Mouse (Mus musculus): Measurements from ENCODE around the gene Tmem19. TPM values are rescaled to one million over a fixed set of nuclear protein-coding genes. Genes with fewer than 3 reads are reported as not detected.

Gene Tmem19
- polyA plus RNA-seq, 1 experiment from 2014 or later: 35.3 TPM

DNA sequence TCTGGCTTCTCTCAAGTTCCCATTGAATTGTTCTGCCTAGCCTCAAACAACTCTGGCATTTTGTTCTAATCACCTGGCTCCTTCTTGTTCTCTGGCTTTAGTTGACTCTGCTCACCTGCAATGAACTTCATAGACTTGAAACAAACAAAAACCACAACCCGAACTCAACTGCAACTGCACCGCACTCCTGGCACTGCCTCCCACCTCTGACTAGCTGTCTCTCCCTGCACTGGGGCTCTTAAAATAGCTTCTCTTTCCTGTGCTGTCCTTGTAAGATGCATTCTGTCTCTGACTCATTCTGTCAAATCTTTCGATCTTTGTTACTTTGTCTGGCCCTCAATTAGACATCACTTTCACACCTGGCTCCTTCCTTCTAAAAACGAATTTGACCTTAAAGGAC, 850 bp upstream of the Tmem19 start:
- no peak for ATAC-seq (ENCODE audit: low FRiP score)
- Histone ChIP-seq H3K27ac (0 out of 2 replicates have a peak overlapping the region, but pooled peaks have one; percentile 98), H3K4me3 (replicated peaks) (peak overlapping the region; percentile 59), H3K4me1 (peaks cover 15% of the 10 kb centered on the region), H3K9ac (peak overlapping the region; percentile 62; the same call in 1 of the 2 replicates), H3K9me3 (no peaks in the 10 kb centered on the region), H3K4me2 (peak overlapping the region; percentile 68), H3K27me3 (no peaks in the 10 kb centered on the region), H3K36me3 (replicated peaks) (no peaks in the 10 kb centered on the region)
- 91% methylated on average over 4 of the region's 4 CpGs for WGBS

DNA sequence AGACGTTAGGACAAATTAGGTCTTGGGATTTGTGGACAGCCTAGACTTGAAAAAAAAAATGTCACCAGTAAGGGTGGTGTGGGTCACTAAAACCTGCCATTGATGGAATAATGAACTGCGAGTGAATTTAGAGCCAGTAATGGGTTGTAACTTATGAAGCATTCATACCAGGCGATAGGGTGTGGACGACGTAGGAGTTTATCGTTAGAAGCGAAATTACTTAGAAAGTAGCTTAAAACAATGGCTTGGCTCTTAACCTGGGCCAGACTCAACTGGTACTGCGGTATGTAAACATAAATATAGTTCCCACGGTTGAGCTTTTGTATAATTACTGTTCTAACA, 293 bp upstream of the Tmem19 start:
- Histone ChIP-seq H3K4me2 (peak overlapping the region; percentile 68), H3K36me3 (replicated peaks) (no peaks in the 10 kb centered on the region), H3K9me3 (no peaks in the 10 kb centered on the region), H3K4me3 (replicated peaks) (peak overlapping the region; percentile 59), H3K27me3 (no peaks in the 10 kb centered on the region), H3K4me1 (peaks cover 15% of the 10 kb centered on the region), H3K27ac (peak overlapping the region; percentile 98), H3K9ac (peak overlapping the region; percentile 62)
- no peak for ATAC-seq (ENCODE audit: low FRiP score)
- 9% methylated on average over 9 of the region's 9 CpGs for WGBS

DNA sequence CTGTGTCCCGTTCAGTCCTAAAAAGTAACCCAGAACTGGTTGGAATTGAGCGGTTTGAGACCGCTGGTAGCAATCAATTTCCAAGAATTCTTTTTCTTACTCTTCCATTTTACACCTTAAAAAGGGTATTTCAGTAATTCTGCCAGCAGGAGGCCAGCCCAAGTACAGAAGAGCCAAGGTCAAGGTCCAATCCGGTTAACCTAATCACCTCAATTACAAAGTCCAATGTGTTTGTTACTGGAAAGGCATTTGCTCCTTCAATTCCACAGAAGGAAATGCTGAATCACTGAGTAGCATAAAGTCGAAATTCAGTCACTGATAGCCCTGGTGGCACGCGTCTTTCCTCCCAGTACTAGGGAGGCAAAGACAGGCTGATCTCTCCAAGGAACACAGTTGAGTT, 3.2 kb downstream of the Tmem19 start:
- no peak overlapping the region for H3K27ac ChIP-seq
- H3K4me2 ChIP-seq: no peak overlapping the region
- no peaks in the 10 kb centered on the region for H3K27me3 ChIP-seq
- peaks cover 15% of the 10 kb centered on the region for H3K4me1 ChIP-seq
- 85% methylated on average over 7 of the region's 7 CpGs for WGBS
- no peak overlapping the region for H3K9ac ChIP-seq
- H3K36me3 ChIP-seq (replicated peaks): peaks cover 8% of the 10 kb centered on the region; the same call in 1 of the 2 replicates
- no peak for ATAC-seq (ENCODE audit: low FRiP score)
- no peaks in the 10 kb centered on the region for H3K9me3 ChIP-seq
- no peak overlapping the region for H3K4me3 ChIP-seq (replicated peaks)

GRCm38 (mm10) chr10:115358216-115358919, 3.9 kb downstream of the Tmem19 start:
- H3K4me2 ChIP-seq: no peak overlapping the region
- H3K27ac ChIP-seq: no peak overlapping the region
- no peak for ATAC-seq (ENCODE audit: low FRiP score)
- no peak overlapping the region for H3K9ac ChIP-seq
- no peak overlapping the region for H3K4me3 ChIP-seq (replicated peaks)
- WGBS: 93% methylated on average over 17 of the region's 17 CpGs
- peaks cover 15% of the 10 kb centered on the region for H3K4me1 ChIP-seq
- H3K9me3 ChIP-seq: no peaks in the 10 kb centered on the region
- H3K27me3 ChIP-seq: no peaks in the 10 kb centered on the region
- H3K36me3 ChIP-seq (replicated peaks): peaks cover 8% of the 10 kb centered on the region; the same call in 1 of the 2 replicates

DNA sequence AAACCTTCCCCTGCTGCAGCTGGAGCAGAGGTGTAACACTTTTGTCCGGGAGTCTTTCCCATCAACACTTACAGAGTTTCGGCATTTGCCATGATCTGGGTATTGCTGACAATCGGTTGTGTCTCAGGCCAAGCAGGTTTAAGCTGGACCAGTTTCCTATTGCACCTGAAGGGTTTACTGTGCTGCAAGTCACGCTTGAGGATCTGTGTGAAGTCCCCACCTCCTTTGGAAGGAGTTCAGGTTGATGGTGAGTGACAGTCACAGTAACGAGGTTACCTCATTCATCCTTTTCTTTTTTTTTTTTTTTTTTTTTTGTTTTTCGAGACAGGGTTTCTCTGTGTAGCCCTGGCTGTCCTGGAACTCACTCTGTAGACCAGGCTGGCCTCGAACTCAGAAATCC, 6.2 kb downstream of the Tmem19 start:
- no peak overlapping the region for H3K4me3 ChIP-seq (replicated peaks)
- no peak overlapping the region for H3K9ac ChIP-seq
- H3K27ac ChIP-seq: no peak overlapping the region
- no peaks in the 10 kb centered on the region for H3K27me3 ChIP-seq
- H3K36me3 ChIP-seq (replicated peaks): peaks cover 8% of the 10 kb centered on the region; the same call in 1 of the 2 replicates
- ATAC-seq (ENCODE audit: low FRiP score): no peak
- peaks cover 4% of the 10 kb centered on the region for H3K4me1 ChIP-seq
- H3K9me3 ChIP-seq: no peaks in the 10 kb centered on the region
- 85% methylated on average over 6 of the region's 7 CpGs for WGBS
- no peak overlapping the region for H3K4me2 ChIP-seq

DNA sequence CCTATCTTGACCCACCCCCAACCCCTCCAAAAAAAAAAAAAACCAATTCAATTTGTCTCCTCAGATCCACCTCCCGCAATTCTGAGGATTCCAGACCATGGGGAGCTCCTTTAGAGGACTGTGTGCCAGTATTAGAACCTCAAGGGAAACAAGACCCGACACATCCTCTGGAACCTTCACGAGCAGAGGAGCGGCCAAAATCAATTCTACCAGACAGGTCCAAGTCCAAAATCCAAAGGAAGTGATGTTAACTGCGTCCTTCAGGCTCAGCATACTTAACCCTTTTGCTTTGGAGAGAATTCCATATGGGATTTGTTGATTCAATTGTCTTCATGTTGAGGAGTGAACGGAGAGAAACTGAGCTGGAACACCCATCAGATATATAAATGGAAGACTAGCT, 7.3 kb downstream of the Tmem19 start:
- ATAC-seq (ENCODE audit: low FRiP score): no peak

DNA sequence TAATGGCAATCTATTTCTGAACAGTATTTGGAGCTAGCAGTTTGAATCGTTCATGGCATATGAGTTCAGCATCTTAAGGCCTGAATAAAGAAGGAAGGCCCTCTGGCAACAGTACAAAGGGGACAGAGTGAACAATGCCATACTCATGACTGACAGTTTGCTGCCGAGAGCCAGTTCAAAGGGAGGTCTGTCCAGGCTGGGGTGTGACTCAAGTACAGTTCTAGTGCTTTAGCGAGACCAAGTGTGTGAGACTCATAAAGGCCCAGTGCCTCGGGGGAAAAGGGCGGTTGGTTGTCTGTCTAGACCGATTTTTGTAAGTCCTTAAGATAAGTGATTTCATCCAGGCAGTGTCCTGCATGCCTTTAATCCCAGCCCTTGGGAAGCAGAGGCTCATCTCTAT, 7.7 kb downstream of the Tmem19 start:
- Histone ChIP-seq H3K27me3 (no peaks in the 10 kb centered on the region), H3K4me3 (replicated peaks) (no peak overlapping the region), H3K9ac (no peak overlapping the region), H3K4me1 (no peaks in the 10 kb centered on the region), H3K4me2 (no peak overlapping the region), H3K9me3 (no peaks in the 10 kb centered on the region), H3K27ac (no peak overlapping the region), H3K36me3 (replicated peaks) (peaks cover 8% of the 10 kb centered on the region; the same call in 1 of the 2 replicates)
- WGBS: 58% methylated on average over 6 of the region's 6 CpGs
- no peak for ATAC-seq (ENCODE audit: low FRiP score)

More for the DNA sequence above, 7.3 kb downstream of the Tmem19 start:
- Histone ChIP-seq H3K27ac (no peak overlapping the region), H3K27me3 (no peaks in the 10 kb centered on the region), H3K9ac (no peak overlapping the region), H3K4me1 (no peaks in the 10 kb centered on the region), H3K4me3 (replicated peaks) (no peak overlapping the region), H3K9me3 (no peaks in the 10 kb centered on the region), H3K4me2 (no peak overlapping the region), H3K36me3 (replicated peaks) (peaks cover 8% of the 10 kb centered on the region; the same call in 1 of the 2 replicates)
- WGBS: 92% methylated on average over 6 of the region's 6 CpGs

GRCm38 (mm10) chr10:115350810-115351397, 11.4 kb downstream of the Tmem19 start:
- Histone ChIP-seq H3K4me1 (0 out of 2 replicates have a peak, but pooled peaks cover 3% of the 10 kb centered on the region), H3K27ac (no peak overlapping the region), H3K36me3 (replicated peaks) (peaks cover 8% of the 10 kb centered on the region), H3K27me3 (no peaks in the 10 kb centered on the region), H3K9me3 (no peaks in the 10 kb centered on the region), H3K4me2 (no peak overlapping the region), H3K4me3 (replicated peaks) (no peak overlapping the region), H3K9ac (no peak overlapping the region)
- no peak for ATAC-seq (ENCODE audit: low FRiP score)
- WGBS: 78% methylated on average over 2 of the region's 2 CpGs

DNA sequence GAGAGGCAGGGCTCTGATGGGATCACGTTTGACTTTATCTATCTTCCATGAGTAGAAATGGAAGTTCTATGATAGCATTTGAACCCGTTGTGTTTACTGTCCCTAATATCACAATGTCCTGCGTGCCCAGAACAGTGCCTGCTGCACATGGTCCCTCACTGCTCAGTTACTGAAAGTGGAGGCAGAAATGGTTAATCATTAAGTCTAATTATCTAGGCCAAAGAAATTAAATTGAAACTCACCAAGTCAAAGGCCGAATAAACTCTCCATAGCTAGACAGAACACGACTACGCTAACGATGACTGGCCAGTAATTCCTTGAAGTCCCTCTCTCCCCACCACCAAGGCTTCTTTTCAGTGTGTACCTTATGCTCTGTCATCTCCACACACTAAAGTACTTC, 12.8 kb downstream of the Tmem19 start:
- Histone ChIP-seq H3K4me1 (0 out of 2 replicates have a peak, but pooled peaks cover 3% of the 10 kb centered on the region), H3K9me3 (no peaks in the 10 kb centered on the region), H3K36me3 (replicated peaks) (peaks cover 18% of the 10 kb centered on the region), H3K27me3 (no peaks in the 10 kb centered on the region), H3K9ac (no peak overlapping the region), H3K27ac (no peak overlapping the region), H3K4me2 (no peak overlapping the region), H3K4me3 (replicated peaks) (no peak overlapping the region)
- no peak for ATAC-seq (ENCODE audit: low FRiP score)
- WGBS: 89% methylated on average over 7 of the region's 7 CpGs

DNA sequence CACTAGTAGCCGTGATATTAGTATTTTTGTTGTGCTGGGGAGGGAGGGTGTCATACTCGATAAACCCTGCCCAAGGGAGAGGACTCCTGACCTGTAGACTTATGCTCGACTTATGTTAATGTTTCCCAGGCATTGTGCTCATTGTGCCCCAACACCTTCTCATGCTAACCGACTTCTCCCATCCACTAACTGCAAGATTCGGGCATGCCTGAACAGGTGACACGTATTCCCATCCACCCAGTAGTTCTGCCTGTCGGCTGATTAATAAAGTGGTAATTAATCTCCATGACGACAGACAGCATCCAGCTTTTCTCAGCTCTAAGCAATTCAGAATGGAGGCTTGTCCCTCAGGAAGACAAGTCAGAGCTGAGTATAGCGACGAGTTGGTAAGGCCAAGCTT, 13.3 kb downstream of the Tmem19 start:
- no peak overlapping the region for H3K27ac ChIP-seq
- peak; percentile 49; the same call in 1 of the 2 replicates for ATAC-seq (ENCODE audit: low FRiP score)
- no peak overlapping the region for H3K9ac ChIP-seq
- H3K36me3 ChIP-seq (replicated peaks): peaks cover 18% of the 10 kb centered on the region
- 67% methylated on average over 10 of the region's 10 CpGs for whole genome bisulfite sequencing
- H3K4me1 ChIP-seq: 0 out of 2 replicates have a peak, but pooled peaks cover 3% of the 10 kb centered on the region
- no peak overlapping the region for H3K4me2 ChIP-seq
- no peaks in the 10 kb centered on the region for H3K9me3 ChIP-seq
- H3K4me3 ChIP-seq (replicated peaks): no peak overlapping the region
- H3K27me3 ChIP-seq: no peaks in the 10 kb centered on the region

- Histone ChIP-seq H3K4me1 (0 out of 2 replicates have a peak, but pooled peaks cover 3% of the 10 kb centered on the region), H3K9ac (no peak overlapping the region), H3K9me3 (no peaks in the 10 kb centered on the region), H3K4me2 (no peak overlapping the region), H3K27ac (no peak overlapping the region), H3K27me3 (no peaks in the 10 kb centered on the region), H3K36me3 (replicated peaks) (peaks cover 23% of the 10 kb centered on the region), H3K4me3 (replicated peaks) (no peak overlapping the region)
- 86% methylated on average over 6 of the region's 6 CpGs for WGBS
- no peak for ATAC-seq (ENCODE audit: low FRiP score)
Measured at GRCm38 (mm10) chr10:115348131-115348530, 14.2 kb downstream of the Tmem19 start.

GRCm38 (mm10) chr10:115346444-115346843, 15.9 kb downstream of the Tmem19 start:
- Histone ChIP-seq H3K36me3 (replicated peaks) (peaks cover 36% of the 10 kb centered on the region), H3K4me3 (replicated peaks) (no peak overlapping the region), H3K9me3 (no peaks in the 10 kb centered on the region), H3K4me1 (0 out of 2 replicates have a peak, but pooled peaks cover 3% of the 10 kb centered on the region), H3K9ac (no peak overlapping the region), H3K4me2 (no peak overlapping the region), H3K27me3 (no peaks in the 10 kb centered on the region), H3K27ac (no peak overlapping the region)
- no peak for ATAC-seq (ENCODE audit: low FRiP score)
